Mouse (Mus musculus) T-cell, adult 2 months (primary cell): Measurements from ENCODE around the gene Ahnak.
"Not testable (repeated sequence)": the region's sequence is repeated elsewhere in the genome, so short reads cannot be mapped to it uniquely, and the experiment has no call there.

Experiments used
- DNase-seq: peaks from one replicate; pipeline ENCODE4 v3.0.0; 2022; ENCODE audit warnings: low spot score

Gene Ahnak

GRCm38 (mm10) chr19:8972491-8972890 is 16.6 kb upstream of the Ahnak start:
- not testable (repeated sequence) for DNase-seq

GRCm38 (mm10) chr19:8974638-8975037 is 14.4 kb upstream of the Ahnak start:
- DNase-seq, result no peak

- DNase-seq, result no peak
Measured at GRCm38 (mm10) chr19:8975491-8975890, 13.6 kb upstream of the Ahnak start.

GRCm38 (mm10) chr19:8976535-8976934 is 12.5 kb upstream of the Ahnak start:
- DNase-seq, result peak; percentile 60

GRCm38 (mm10) chr19:8980771-8981170 is 8.3 kb upstream of the Ahnak start:
- peak; percentile 26 for DNase-seq

- DNase-seq, result no peak
Measured at GRCm38 (mm10) chr19:8981450-8982168, 7.5 kb upstream of the Ahnak start.

GRCm38 (mm10) chr19:8982303-8983149 is 6.6 kb upstream of the Ahnak start:
- no peak for DNase-seq

- no peak for DNase-seq
Measured at GRCm38 (mm10) chr19:8983150-8983650, 5.9 kb upstream of the Ahnak start.

GRCm38 (mm10) chr19:8984255-8984868 is 4.7 kb upstream of the Ahnak start:
- DNase-seq, result peak; percentile 95

GRCm38 (mm10) chr19:8985891-8986290 is 3.2 kb upstream of the Ahnak start:
- DNase-seq, result no peak

- no peak for DNase-seq
Measured at GRCm38 (mm10) chr19:8987816-8988215, 1.3 kb upstream of the Ahnak start.

GRCm38 (mm10) chr19:8988346-8989065 is 578 bp upstream of the Ahnak start:
- no peak for DNase-seq

- DNase-seq, result peak; percentile 62
Measured at GRCm38 (mm10) chr19:8989567-8990431, 715 bp downstream of the Ahnak start.

GRCm38 (mm10) chr19:8990432-8991102 is 1.5 kb downstream of the Ahnak start:
- DNase-seq, result peak; percentile 40

GRCm38 (mm10) chr19:8991245-8991870 is 2.3 kb downstream of the Ahnak start:
- no peak for DNase-seq

GRCm38 (mm10) chr19:8991871-8992735 is 3.0 kb downstream of the Ahnak start:
- DNase-seq, result no peak

- peak; percentile 79 for DNase-seq
Measured at GRCm38 (mm10) chr19:8992769-8993624, 3.9 kb downstream of the Ahnak start.

- DNase-seq, result no peak
Measured at GRCm38 (mm10) chr19:8993625-8993912, 4.5 kb downstream of the Ahnak start.
